Mouse (Mus musculus) ES-E14 (cell line): ENCODE measurements around the gene Yars. TPM values are rescaled to one million over a fixed set of nuclear protein-coding genes. Genes with fewer than 3 reads are reported as not detected.

ENCODE experiments used
- DNase-seq: peaks from one replicate; pipeline ENCODE4 v3.0.0-alpha.2; 2013; ENCODE audit warnings: low read depth, low spot score
- H3K27ac ChIP-seq: 2 replicates; pipeline ENCODE4 v1.5.1; 2012; ENCODE audit warnings: low read depth, mild to moderate bottlenecking, low read length, moderate library complexity, mixed read lengths; ENCODE audit not compliant: poor library complexity, insufficient read depth, severe bottlenecking
- H3K36me3 ChIP-seq: 2 replicates; pipeline ENCODE4 v1.6.1; 2012; ENCODE audit warnings: mild to moderate bottlenecking, low read length, moderate library complexity, mixed read lengths; ENCODE audit not compliant: control insufficient read depth, poor library complexity, insufficient read depth, severe bottlenecking
- H3K4me1 ChIP-seq, 2 experiments: fragments of 150-350 bp in 1 of 2; sonication (generic) in 1 of 2; 2 replicates each; pipeline ENCODE4 v1.6.1; 2012; ENCODE audit warnings: low read length in 2 of 2, mild to moderate bottlenecking in 1 of 2, mixed read lengths in 1 of 2; ENCODE audit not compliant: control insufficient read depth in 2 of 2, insufficient read depth in 2 of 2, poor library complexity in 1 of 2
- H3K4me3 ChIP-seq, 2 experiments: fragments of 150-350 bp in 1 of 2; sonication (generic) in 1 of 2; 2 replicates each; pipeline ENCODE4 v1.5.1; 2012; ENCODE audit warnings: low read length in 2 of 2, low read depth in 1 of 2, mild to moderate bottlenecking in 1 of 2, mixed read lengths in 1 of 2; ENCODE audit not compliant: insufficient read depth in 1 of 2, poor library complexity in 1 of 2, severe bottlenecking in 1 of 2
- H3K9ac ChIP-seq: 2 replicates; pipeline ENCODE4 v1.6.1; 2012; ENCODE audit warnings: low read depth, mild to moderate bottlenecking, low read length, mixed read lengths; ENCODE audit not compliant: poor library complexity, insufficient read depth, severe bottlenecking
- H3K9me3 ChIP-seq: fragments of 150-350 bp; sonication (generic); 2 replicates; pipeline ENCODE4 v1.6.1; 2012; ENCODE audit warnings: low read depth, mild to moderate bottlenecking, low read length; ENCODE audit not compliant: control insufficient read depth, insufficient read depth
- CHD2 ChIP-seq: IDR thresholded peaks from 2 replicates; pipeline ENCODE4 v1.6.1; 2014; ENCODE audit warnings: mild to moderate bottlenecking, low read depth, low read length, inconsistent platforms
- HCFC1 ChIP-seq: IDR thresholded peaks from 2 replicates; pipeline ENCODE4 v1.6.1; 2012; ENCODE audit warnings: low read length, inconsistent platforms, borderline replicate concordance; ENCODE audit not compliant: insufficient read depth
- MAFK ChIP-seq: IDR thresholded peaks from 2 replicates; pipeline ENCODE4 v1.6.1; 2014; ENCODE audit warnings: mild to moderate bottlenecking, low read depth, low read length, inconsistent platforms; ENCODE audit not compliant: insufficient read depth
- ZC3H11A ChIP-seq: IDR thresholded peaks from 2 replicates; pipeline ENCODE4 v1.6.1; 2012; ENCODE audit warnings: low read depth, mild to moderate bottlenecking, inconsistent platforms, low read length, borderline replicate concordance
- ZNF384 ChIP-seq: IDR thresholded peaks from 2 replicates; pipeline ENCODE4 v1.6.1; 2012; ENCODE audit warnings: low read depth, low read length, inconsistent platforms
- in situ Hi-C, 2 experiments: fragments of 600-800 bp; cut with MboI; formaldehyde crosslinking; loops; one replicate each; pipeline ENCODE4 v1.15.1; 2025; ENCODE audit warnings: low sequenced_read_pairs in 2 of 2, inconsistent platforms in 1 of 2; ENCODE audit not compliant: unreplicated experiment in 2 of 2
- total RNA-seq: library from RNA; depleted of rRNA; stranded (reverse); fragments of 300-350 nt; gene quantifications from 2 replicates; pipeline ENCODE4 v1.2.3, GENCODE M21; 2012

Yars gene
- total RNA-seq, 1 experiment: 125 TPM

- TF ChIP-seq ZNF384 (no peak), MAFK (no peak), CHD2 (no peak), ZC3H11A (no peak), HCFC1 (no peak)
- Histone ChIP-seq H3K4me1 (peaks cover 9 to 45% of the 10 kb centered on the region in 2 experiments; a peak in 3 of 4 replicates), H3K27ac (peak overlapping the region; percentile 69), H3K4me3 (peak overlapping the region; percentile 22 to 31; a peak in 3 of 4 replicates), H3K9me3 (no peaks in the 10 kb centered on the region), H3K36me3 (no peaks in the 10 kb centered on the region), H3K9ac (peak overlapping the region; percentile 26; the same call in 1 of the 2 replicates)
- in situ Hi-C loops: no loop called here
- DNase-seq: no peak
Measured at GRCm38 (mm10) chr4:129242761-129243160, 53.2 kb downstream of the Yars start.

- H3K36me3 ChIP-seq: no peaks in the 10 kb centered on the region
- in situ Hi-C loops: no loop called here
- no peak overlapping the region for H3K9ac ChIP-seq
- H3K4me1 ChIP-seq: peaks cover 14 to 50% of the 10 kb centered on the region in 2 experiments
- no peak for TF ChIP-seq HCFC1
- TF ChIP-seq ZNF384: no peak
- TF ChIP-seq ZC3H11A: no peak
- no peak for TF ChIP-seq MAFK
- TF ChIP-seq CHD2: no peak
- H3K27ac ChIP-seq: no peak overlapping the region
- no peaks in the 10 kb centered on the region for H3K9me3 ChIP-seq
- DNase-seq: no peak
- no peak overlapping the region for H3K4me3 ChIP-seq
Measured at GRCm38 (mm10) chr4:129244802-129245201, 55.2 kb downstream of the Yars start.

GRCm38 (mm10) chr4:129246360-129247301, 57.1 kb downstream of the Yars start:
- no peak overlapping the region for H3K9ac ChIP-seq
- in situ Hi-C loops: no loop called here
- H3K9me3 ChIP-seq: no peaks in the 10 kb centered on the region
- no peak for DNase-seq
- TF ChIP-seq MAFK (no peak), CHD2 (no peak), ZNF384 (no peak), HCFC1 (no peak), ZC3H11A (no peak)
- H3K27ac ChIP-seq: no peak overlapping the region
- H3K4me3 ChIP-seq: peak overlapping the region in 1 of 2 experiments; percentile 23; a peak in 1 of 4 replicates
- H3K36me3 ChIP-seq: no peaks in the 10 kb centered on the region
- H3K4me1 ChIP-seq: peaks cover 14 to 49% of the 10 kb centered on the region in 2 experiments

- TF ChIP-seq ZC3H11A: no peak
- no peak overlapping the region for H3K27ac ChIP-seq
- in situ Hi-C loops: no loop called here
Measured at GRCm38 (mm10) chr4:129247381-129248242, 58.1 kb downstream of the Yars start.

More at GRCm38 (mm10) chr4:129247381-129248242, 58.1 kb downstream of the Yars start:
- Histone ChIP-seq H3K4me3 (peak overlapping the region; percentile 76 to 88), H3K9ac (peak overlapping the region; percentile 79), H3K36me3 (no peaks in the 10 kb centered on the region), H3K9me3 (no peaks in the 10 kb centered on the region), H3K4me1 (peaks cover 12 to 47% of the 10 kb centered on the region in 2 experiments)
- DNase-seq: no peak
